Mouse (Mus musculus): ENCODE data around the gene Cyp3a59.
"Not testable (repeated sequence)": the region's sequence is repeated elsewhere in the genome, so short reads cannot be mapped to it uniquely, and the experiment has no call there.

Cyp3a59 gene

DNA sequence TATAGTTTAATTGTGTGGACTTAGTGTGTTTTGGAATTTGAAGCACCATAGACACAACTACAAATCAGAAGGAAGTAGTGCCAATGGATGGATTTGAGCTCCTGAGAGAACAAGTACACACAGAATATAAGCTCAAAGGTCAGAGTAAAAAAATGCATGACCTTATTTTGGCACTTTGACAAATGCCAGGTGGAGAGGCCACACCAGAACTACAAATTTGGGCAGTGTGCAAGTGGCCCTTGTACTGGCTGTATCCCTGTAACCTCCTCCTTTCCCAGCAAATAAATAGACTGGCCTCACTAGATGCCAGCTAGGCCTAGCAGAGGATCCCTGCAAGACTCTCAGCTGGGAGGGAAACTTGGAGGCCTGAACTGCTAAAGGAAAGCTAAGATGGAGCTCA, at the start of gene Cyp3a59:
Gene Cyp3a59 (plus strand): TSS at position 313 of the 400 bp plus-strand sequence.
- not testable (repeated sequence) for DNase-seq

- no peak for DNase-seq
Observed at GRCm38 (mm10) chr5:146070099-146070498, 9.0 kb upstream of the Cyp3a59 start.

DNA sequence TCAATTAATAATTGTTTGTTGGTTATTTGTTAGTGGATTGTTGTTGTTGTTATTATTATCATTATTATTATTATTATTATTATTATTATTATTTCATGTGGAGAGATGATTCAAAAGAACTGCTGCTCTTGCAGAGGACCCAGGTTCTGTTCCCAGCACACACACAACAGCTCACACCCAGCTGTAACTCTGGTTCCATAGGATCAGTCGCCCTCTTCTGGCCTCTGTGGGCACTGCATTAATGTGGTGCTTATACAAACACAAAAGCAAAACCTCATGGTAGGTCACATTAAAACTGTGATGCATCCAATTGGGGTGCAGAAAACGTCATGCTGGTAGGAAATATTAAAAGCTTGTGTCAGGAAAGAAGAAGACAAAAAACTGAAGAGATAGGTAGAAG, 68.8 kb downstream of the Cyp3a59 start:
- no peak for DNase-seq

GRCm38 (mm10) chr5:146150454-146150853, 71.4 kb downstream of the Cyp3a59 start:
- no peak for DNase-seq

DNA sequence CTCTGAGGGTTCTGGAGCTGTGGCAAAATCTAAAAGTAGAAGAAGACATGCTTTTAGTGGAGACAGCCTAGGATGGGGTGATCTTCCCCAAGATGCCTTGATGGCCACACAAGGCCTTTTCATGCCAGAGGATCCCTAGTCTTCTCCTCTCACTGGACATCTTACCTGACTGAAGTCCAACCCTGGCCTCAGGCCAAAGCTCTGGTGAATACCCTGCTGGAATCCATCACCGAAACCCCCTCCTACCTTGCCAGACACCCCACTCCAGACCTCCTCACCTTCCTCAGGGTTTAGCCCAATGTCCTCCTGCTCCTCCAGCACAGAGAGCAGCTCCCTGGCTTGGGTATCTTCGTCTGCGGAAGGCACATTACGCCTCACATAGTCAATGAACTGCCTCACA, 79.3 kb downstream of the Cyp3a59 start:
- not testable (repeated sequence) for DNase-seq

GRCm38 (mm10) chr5:146160439-146160838, 81.4 kb downstream of the Cyp3a59 start, which contains the start of gene Gm5565:
Gene Gm5565 (minus strand): TSS chr5:146160539.
- DNase-seq: not testable (repeated sequence)

All from lung, postnatal 10 days (tissue).